Mouse (Mus musculus): ENCODE data around the gene Gm13040. TPM values are rescaled to one million over a fixed set of nuclear protein-coding genes. Genes with fewer than 3 reads are reported as not detected.

Gene Gm13040
- not detected in 2 replicates for polyA plus RNA-seq (2012; rRNA removed)

GRCm38 (mm10) chr4:143535654-143536053, at the start of gene Gm13040:
TSS of gene Gm13040 (plus strand) at chr4:143535954.

GRCm38 (mm10) chr4:143511043-143511442, 24.7 kb upstream of the Gm13040 start, which contains the start of gene Gm13043:
TSS of gene Gm13043 (plus strand) at chr4:143511343.

GRCm38 (mm10) chr4:143551400-143551799, 15.6 kb downstream of the Gm13040 start, which contains the start of the genes BC080695 and Gm13057:
TSS of gene BC080695 (plus strand) at chr4:143551700.
TSS of gene Gm13057 (plus strand) at chr4:143551709.

Other genes with a start within 250 kb of the Gm13040 start
- gene Pdpn, start 236.4 kb upstream of the Gm13040 start, polyA plus RNA-seq (2012; rRNA removed), result 10.1 and 10.2 TPM in 2 replicates
- gene Lrrc38, start 186.2 kb upstream of the Gm13040 start, polyA plus RNA-seq (2012; rRNA removed), result 2.3 and 3.3 TPM in 2 replicates
- 0.12 TPM in 1 of 2 replicates, not detected in the other for gene Pramel1, start 141.5 kb upstream of the Gm13040 start, polyA plus RNA-seq (2012; rRNA removed)
- gene Pramef8, start 123.5 kb upstream of the Gm13040 start, polyA plus RNA-seq (2012; rRNA removed), result 4.5 and 6.2 TPM in 2 replicates
- gene Oog4, start 85.6 kb upstream of the Gm13040 start, polyA plus RNA-seq (2012; rRNA removed), result 0.85 and 1.8 TPM in 2 replicates
- not detected in 2 replicates for gene Gm13043, start 24.6 kb upstream of the Gm13040 start, polyA plus RNA-seq (2012; rRNA removed)
- gene BC080695, start 15.7 kb downstream of the Gm13040 start, polyA plus RNA-seq (2012; rRNA removed), result not detected in 2 replicates
- not detected in 2 replicates for gene Gm13057, start 15.8 kb downstream of the Gm13040 start, polyA plus RNA-seq (2012; rRNA removed)
- not detected in 2 replicates for gene Gm13083, start 79.0 kb downstream of the Gm13040 start, polyA plus RNA-seq (2012; rRNA removed)
- gene Gm13088, start 121.3 kb downstream of the Gm13040 start, polyA plus RNA-seq (2012; rRNA removed), result not detected in 2 replicates
- not detected in 2 replicates for gene Gm13089, start 166.8 kb downstream of the Gm13040 start, polyA plus RNA-seq (2012; rRNA removed)
- gene Gm13078, start 183.5 kb downstream of the Gm13040 start, polyA plus RNA-seq (2012; rRNA removed), result not detected in 2 replicates

Measured in ovary, adult 2 months (tissue).